Mouse (Mus musculus) lung, postnatal 10 days (tissue): ENCODE measurements around the gene Zfp956.

ENCODE experiments used
- DNase-seq: peaks from one replicate; pipeline ENCODE4 v3.0.0; 2021

Zfp956 gene

DNA sequence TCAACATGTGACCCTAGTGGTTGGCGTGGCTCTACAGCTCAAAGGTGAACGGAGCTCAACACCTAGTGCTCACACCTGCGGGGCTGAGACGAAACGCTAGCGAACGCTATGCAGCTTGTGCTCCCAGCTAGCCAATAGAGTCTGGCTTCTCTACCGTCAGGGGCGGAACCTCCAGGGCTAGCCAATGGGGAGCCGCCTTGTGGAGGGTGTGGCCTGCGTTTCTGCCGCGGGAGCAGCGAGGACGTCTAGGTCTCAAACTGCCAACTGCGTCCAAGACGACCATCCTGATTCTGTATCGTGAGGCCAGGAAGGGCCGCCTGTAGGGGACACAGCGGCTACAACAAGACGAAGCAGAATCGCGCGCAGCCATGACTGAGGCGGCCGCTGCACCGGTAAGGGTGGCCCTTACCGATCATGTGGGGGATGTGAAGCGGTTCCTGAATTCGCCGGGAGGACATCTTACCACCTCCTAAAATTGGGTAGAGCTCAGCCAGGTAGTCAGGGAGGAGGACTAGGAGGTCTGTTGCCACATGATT, at the start of gene Zfp956:
Gene Zfp956, plus strand, starts transcription at position 200 of the 536 bp plus-strand sequence.
- DNase-seq: peak; percentile 97

DNA sequence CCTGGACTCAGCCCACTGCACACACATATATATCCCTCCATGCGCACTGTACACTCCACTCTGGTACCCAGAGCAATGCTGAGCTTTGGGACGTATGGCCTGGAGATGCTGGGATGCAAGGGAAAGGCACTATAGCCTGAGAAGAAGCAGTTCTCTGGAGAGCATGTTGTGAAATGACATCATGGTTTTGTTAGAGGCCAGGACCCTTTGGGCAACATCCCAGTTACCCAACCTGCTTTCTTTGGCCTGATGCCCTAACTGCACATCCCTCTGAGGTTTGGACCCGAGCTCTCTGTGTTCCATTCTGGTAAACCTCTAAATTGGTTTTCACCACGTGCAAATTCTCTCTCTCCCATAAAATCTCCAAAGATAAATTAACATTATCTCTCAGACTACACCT, 49.6 kb upstream of the Zfp956 start:
- no peak for DNase-seq

DNA sequence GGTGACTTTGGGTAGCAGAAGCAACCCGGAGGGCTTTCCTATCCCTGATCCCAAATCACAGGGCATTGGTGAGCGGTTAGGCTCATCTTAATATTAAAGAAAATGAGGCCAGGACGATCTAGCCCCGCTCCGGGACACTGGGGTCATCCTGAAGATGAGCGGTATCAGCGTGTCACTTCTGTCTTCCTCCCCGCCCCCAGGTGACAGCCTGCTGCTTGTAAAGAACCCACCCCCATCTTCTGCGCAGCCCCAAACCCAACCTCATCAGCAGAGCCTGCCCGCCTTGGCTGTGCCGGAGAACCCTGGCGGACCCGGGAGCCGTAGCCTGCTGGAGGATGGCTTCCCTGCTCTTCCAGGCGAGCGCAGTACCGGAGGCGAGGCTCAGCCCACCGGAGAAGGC, 48.8 kb upstream of the Zfp956 start:
- DNase-seq: no peak

DNA sequence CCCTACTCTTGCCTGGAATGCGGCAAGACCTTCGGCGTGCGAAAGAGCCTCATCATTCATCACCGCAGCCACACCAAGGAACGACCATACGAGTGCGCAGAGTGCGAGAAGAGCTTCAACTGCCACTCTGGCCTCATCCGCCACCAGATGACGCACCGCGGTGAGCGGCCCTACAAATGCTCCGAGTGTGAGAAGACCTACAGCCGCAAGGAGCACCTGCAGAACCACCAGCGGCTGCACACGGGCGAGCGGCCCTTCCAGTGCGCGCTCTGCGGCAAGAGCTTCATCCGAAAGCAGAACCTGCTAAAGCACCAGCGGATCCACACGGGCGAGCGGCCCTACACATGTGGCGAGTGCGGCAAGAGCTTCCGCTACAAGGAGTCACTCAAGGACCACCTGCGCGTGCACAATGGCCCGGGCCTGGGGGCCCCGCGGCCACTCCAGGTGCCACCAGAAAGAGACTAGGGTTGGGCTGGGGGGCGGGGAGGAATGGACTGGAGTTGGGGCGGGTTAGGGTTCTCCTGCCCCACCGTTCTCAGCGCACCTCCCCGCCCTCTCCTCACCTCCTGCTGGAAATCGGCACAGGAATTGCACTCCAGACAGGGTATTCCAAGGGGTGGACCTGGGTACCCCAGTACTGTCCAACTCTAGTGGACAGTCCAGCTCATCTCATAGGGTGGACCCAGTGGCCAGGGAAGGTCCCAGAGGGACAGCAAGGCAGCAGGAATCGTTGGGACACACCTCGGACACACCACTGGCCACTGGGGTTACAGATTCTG, 48.1 kb upstream of the Zfp956 start:
- no peak for DNase-seq

DNA sequence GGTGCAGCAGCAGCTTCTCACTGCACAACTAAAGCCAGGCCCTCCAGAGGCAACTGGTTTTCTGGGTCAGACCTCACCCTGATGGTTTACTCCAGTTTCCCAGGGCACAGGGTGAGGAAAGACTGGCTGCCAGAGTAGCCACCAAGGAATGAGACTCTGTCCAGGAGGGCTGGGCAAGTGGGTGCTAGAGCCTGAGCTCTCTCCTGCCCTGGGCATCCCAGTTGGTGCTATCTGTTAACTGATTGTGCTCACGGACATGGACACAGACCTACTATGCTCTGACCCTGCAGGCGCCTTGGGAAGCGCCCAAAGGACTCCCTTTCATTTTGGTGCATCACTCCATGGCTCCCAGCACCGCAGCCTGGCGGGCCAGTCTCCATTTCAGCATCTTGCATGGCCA, 46.9 kb upstream of the Zfp956 start:
- DNase-seq: no peak

DNA sequence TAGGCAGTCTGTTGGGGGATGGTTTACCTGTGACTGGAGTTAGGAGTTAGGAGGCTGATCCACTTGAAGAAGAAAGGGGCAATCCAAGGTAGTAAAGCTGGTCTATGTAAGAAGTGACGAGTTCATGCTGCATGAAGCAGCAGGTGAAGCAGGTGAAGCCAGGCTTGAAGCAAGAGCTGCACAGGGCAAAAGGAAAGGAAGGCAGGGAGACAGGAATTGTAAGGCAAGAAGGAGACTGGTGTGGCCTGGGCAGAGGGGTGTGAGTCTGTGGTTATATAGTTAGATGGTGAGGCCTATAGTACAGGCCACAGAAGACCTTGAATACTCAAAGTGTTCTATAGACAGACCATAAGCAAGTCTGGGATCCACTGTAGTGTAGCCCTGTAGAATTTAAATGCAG, 44.2 kb upstream of the Zfp956 start:
- DNase-seq: no peak

DNA sequence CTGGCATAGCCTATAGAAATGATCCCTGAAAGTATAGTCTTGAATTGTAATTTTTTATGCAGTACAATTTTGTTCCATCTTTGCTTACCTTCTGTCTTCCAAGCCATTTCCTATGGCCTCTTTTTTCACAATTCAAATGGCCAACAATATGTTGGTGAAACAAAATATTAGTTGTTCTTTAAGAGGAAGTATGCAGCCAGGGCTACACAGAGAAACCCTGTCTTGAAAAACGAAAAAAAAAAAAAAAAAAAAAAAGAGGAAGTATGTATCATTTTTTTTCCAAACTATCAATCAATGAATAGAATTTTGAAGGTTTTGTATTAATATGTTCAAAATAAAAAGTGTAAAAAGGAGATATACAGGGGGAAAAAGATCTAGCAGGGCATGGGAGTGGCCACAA, 41.5 kb upstream of the Zfp956 start:
- no peak for DNase-seq

DNA sequence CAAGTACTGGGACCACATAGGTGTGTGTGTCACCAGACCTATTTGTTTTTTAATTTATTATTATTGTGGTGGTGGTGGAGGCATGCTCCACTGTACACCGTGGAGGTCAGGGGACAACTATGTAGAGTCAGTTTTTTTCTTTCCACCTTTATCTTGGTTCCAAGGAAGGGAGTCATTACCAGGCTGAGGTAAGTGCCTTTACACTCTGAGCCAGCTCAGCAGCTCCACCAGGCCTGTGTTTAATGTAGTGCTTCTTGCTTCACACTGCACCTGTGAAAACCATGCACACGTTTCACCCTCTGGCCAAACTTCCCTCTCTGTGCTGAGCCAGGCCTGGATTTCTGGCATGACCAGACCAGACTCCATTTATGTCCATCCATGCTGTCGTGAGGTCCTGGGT, 40.2 kb upstream of the Zfp956 start:
- no peak for DNase-seq

DNA sequence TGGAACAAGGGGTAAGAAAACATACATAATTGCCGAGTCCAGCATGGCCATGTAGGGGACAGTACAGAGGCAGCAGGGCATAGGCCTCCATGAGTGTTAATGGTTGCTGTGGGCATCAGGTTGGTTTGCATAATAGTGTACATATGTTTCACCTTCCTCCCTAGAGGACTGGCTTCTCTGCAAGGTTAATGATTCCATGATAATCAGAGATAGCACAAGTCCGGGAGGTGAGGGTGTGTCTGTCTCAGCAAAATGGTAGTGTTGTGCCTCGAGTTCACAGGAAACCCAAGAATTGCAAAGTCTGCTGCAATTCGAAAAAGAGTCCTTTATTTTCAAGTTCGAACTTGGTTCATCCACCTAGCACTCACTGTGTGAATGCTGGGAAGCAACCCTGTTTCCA, 36.1 kb upstream of the Zfp956 start:
- no peak for DNase-seq

DNA sequence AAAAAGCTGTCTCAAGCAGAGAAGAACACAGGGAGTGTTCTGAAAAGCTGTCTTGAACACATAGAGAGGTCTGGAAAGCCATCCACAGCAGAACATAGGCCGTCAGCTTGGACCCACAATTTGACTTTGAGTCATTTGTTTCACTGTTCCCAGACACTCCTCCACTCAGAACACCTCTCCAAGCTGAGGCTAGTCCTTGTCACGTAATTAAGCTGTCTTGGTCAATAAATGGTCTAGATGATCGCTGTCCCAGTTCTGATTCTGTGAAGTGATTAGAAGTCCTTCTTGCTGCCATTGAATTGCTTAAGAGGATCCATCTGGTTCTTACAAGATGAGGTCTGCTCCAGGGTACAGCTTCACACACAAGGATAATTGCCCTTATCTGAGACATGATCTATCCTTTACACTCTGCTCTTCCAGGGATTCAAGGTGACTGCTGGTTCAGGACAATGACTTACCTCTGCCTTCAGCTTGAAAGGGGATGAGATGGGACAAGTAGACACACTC, 34.4 kb upstream of the Zfp956 start:
- peak; percentile 57 for DNase-seq

DNA sequence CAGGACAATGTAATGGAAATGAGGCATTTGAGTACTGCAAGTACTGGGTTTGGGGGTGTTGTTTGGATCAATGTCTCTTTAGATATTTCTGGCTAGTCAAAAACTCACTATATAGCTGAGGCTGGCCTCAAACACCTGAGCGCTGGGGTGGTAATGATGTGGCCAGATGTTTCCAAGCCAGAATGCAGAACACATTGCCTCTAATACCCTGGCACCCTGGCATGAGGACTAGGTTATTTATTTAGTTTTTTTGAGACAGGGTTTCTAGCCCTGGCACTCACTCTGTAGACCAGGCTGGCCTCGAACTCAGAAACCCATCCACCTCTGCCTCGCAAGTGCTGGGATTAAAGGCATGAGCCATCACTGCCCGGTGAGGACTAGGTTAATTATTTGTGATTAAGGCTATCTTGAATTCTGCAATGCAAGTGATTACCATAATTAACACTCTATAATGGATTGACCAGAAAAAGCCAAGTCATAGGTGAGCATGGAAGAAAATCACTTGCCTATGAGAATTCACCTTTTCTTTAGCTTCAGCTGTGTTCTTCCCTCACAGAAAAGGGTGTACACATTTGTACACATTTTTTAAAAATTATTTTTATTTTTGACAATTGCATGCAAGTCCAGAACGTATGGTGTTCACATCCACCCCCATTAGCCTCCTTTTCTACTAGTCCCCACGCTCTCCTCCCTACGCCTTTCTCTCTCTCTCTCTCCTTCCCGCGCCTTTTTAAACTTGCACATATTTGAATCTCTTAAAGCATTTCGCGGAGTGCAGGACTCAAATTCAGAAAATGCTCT, 33.3 kb upstream of the Zfp956 start:
- no peak for DNase-seq

DNA sequence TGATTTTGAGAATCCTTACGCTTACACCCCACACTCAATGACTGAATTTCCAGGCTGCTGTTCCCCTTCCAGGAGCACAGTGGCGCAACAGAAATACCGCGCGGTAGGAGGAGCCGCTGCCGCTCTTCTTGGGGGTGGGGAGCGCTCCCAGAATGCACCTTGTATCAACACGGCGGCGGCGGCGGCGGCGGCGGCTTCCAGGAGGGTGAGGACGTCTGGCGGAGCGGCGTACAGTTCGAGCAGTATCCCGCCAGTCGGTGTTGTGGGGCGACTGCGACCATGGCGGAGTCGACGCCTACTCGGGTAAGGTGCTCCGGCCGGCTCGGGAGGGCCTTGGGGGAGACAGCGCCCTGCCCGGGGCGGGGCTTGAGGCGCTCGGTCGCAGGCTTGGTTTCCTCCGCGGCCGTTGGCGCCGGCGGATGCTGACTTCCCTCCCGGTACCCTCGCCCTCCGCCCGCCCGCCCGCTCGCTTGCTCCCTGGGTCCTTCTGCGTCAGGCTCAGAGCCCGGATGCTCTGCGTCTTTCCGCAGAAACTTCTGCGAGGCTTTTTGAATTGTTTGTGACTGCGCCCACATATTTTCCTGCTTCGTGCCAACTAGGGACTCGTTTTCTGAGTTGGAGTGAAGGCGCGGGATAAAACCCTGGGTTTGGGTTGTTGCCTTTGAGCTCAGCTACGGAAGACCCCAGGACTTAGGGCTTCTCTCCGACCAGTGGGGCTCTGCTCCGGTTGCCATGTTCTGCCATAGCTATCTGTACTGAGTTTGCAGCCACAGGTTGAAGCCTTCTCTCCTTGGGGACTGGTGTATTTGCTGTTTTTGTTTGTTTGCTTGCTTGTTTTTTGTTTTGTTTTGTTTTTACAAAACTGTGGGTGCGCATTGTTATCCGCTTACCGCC, 32.5 kb upstream of the Zfp956 start, which contains the start of gene Zfp212:
Gene Zfp212, plus strand, starts transcription at position 30 of the 894 bp plus-strand sequence.
- DNase-seq: peak; percentile 95

DNA sequence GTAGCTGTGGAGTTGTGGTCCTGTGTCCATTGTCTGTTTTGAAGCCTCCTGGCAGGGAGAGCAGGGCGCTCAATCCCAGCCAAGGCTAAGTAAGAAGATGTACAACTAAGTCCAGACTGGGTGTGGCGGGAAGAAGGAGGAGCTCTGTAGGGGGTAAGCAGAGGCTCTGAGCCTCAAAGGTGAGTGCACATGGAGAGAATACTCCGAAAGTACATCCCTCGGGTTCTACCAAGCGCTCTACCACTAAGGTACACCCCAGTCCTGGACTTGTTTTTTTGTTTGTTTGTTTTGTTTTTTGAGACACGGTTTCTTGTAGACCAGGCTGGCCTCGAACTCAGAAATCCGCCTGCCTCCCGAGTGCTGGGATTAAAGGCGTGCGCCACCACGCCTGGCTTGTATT, 10.7 kb upstream of the Zfp956 start:
- DNase-seq: no peak

DNA sequence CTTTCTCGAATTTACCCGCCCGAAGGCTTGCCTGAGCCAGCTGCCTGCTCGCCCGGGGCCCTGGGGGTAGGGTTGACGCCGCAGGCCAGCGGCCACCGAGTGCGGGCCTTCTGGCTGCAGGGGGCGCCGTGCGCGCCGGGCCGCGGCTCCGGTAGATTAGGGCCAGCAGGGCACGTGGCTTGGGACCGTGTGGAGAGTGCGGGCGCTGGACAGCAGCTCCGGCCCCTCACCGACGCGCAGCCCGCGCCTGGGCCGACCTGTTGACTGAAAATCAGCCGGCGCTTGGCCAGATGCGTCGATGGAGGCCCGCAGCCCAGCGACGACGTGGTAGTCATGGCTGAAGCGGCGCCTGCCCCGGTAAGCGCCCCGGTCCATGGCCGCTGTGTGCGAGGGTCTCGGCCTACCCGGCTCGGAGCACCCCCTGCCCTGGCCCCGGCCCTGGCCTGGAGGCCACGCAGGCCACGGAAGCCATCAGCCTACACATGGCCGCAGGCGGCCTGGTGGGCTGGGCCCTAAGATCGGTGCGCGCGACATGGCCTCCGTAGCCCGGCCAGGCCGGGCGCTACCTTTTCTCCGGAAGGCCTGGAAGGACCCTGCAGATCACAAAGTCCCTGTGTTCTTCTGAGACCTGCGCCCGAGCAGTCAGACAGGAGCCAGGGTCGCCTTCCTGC, 10.0 kb upstream of the Zfp956 start:
- peak; percentile 77 for DNase-seq

DNA sequence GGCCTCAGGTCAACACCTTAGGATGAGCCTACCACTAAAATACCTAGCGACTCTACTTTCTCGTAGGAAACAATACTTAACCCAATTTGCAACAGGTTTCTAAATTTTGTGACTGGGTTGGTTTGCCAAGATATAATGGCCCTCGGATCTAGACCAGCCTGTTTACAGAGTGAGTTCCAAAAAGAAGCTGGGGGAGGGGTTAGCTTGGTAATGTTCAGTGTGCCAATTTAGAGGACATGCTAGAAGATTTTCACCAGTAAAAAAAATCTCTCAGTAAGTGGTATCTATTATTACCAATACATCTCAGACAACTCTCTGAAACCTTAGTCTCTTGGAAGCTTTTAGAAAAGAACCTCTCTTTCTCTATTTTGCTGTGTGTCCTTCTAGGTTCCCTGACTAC, 9.5 kb upstream of the Zfp956 start:
- no peak for DNase-seq

DNA sequence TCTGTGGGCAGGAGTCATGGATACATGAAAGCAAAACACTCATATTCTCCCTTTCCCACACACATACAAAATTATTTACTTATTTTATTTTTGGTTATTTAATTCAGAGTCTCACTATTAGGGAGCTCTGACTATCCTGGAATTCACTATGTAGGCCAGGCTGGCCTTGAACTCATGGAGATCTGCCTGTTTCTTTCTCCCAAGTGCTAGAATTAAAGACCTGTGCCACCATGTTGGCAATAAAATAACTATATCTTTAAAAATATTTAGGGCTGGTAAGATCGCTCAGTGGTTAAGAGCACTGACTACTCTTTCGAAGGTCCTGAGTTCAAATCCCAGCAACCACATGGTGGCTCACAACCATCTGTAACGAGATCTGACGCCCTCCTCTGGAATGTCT, 5.8 kb upstream of the Zfp956 start:
- DNase-seq: no peak

DNA sequence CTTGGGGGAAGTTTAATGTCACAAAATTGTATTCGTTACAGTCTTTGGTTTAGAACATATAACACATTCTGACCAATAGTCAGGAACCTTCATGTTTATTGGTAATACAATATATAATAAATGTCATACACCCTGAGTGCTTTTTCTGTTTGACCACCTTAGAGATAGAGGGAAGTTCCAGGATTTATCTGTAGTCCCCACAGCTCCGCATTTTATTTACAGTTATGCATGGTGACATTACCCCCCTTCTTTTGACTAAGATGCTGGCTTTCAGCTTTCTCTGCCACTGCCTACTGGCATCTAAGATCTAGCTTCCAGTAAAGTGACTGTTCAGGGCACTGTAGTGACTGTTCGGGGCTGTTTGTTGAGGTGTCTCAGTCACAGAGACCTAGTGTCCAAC, 1.2 kb downstream of the Zfp956 start:
- no peak for DNase-seq

DNA sequence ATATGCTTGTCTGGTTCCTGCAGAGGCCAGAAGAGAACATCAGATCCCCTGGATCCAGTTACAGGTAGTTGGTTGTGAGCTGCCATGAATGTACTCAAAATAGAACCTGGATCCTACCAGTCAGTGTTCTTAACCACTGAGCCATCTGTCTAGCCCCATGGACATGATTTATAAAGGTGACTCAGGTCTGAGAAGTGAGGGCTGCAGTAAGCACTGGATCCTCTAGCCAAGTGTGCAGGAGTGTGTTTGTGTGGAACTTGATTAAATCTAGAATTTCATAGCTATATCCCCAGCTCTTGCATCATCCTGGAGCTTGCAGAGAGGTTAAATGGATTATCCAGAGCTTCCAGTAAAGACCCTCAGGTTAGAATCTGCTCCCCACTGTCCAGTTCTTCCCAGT, 4.6 kb downstream of the Zfp956 start:
- DNase-seq: no peak

DNA sequence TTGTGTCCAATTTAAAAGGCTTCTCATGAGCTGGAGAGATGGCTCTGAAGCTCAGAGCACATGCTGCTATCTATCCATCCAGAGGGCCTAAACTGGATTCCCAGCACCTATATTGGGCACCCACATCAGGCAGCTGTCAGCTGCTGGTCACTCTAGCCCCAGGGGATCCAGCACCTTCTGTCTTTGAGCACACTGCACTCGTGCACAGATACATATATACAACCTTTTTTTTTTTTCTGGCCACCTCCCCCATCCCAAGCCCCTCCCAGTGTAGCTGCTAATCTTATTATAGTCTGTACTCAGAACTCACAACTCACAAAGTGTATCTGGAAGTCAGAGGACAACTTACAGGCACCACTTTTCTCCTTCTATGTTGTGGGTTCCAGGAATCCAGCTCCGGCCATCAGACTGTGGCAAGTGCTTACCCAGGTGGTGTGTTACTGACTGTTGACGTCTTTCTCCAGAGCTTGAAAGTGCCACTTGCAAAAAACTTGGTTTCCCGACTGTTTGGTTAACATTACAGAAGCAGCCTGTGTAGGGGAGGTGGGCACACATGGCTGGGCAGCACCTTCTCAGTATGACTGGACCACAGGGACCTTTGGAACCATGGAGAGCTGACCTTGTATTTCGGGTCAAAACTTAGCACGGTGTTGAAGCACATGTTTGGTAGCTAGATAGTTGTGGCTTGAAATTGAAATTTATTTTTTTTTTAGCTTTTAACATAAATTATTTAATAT, 7.7 kb downstream of the Zfp956 start:
- no peak for DNase-seq

DNA sequence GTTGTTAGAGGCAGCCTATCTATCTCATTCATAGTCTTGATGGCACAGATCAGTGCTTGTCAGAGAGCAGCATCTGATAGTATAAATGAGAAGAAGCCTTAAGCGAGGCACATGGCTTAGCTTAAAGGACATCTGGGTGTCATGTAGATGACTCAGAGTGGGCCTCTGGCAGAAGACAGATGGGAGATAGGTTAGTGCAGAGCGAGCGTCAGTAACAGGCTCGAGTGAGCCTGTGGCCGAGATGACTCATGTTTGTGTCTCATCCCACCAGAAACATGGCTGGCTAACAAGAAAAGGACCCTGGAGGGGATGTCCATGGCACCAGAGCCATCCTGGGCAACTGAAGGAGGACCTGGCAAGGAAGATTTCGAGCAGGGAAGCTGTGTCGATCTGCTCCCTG, 9.9 kb downstream of the Zfp956 start:
- DNase-seq: no peak

DNA sequence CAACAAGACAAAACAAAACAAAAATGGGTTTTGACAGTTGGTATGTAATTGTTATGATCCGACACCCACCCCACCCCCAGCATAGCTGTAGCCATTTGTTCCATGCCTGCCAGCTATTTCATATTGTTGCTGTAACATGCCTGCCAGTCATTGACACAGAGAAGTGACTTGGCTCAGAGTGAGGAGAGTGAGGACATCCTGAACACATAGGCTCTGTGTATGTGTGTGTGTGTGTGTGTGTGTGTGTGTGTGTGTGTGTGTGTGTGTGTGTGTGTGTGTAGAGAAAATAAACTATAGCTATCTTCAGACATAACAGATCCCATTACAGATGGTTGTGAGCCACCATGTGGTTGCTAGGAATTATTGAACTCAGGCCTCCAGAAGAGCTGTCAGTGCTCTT, 15.0 kb downstream of the Zfp956 start:
- DNase-seq: peak; percentile 16

DNA sequence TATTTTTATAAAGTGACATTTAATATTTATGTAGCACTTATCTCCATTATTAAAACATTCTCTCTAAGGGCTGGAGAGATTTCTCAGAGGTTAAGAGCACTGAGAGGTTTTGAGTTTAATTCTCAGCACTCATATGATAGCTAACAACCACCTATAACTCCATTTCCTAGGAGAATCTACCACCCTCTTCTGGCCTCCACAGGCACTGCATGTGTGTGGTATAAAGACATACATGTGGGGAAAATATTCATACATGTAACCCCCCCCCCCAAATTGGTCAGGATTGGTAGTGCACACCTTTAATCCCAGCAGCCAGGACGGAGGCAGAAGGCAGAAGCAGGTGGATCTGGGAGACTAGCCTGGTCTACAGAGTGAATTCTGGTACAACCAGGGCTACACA, 21.4 kb downstream of the Zfp956 start:
- no peak for DNase-seq
